Mouse (Mus musculus): ENCODE measurements at regions not wholly inside any gene's neighbourhood (a gene's known extent, or its start where the extent isn't known, plus 50 kb on each side); places are given as distances from the start of the nearest gene placed in this dataset.

GRCm38 (mm10) chr2:172731408-172731807, 182.0 kb downstream of the Tfap2c start:
- TF ChIP-seq EP300 (IDR thresholded peaks at IDR 0.05; ENCODE audit: insufficient read depth, low read depth, low read length) (no peak), POLR2A (IDR thresholded peaks at IDR 0.05; ENCODE audit: insufficient read depth, low read depth, low read length) (no peak)
